Comparison of ENCODE assay signal across 23 mouse cellular contexts in the genomic region with DNA sequence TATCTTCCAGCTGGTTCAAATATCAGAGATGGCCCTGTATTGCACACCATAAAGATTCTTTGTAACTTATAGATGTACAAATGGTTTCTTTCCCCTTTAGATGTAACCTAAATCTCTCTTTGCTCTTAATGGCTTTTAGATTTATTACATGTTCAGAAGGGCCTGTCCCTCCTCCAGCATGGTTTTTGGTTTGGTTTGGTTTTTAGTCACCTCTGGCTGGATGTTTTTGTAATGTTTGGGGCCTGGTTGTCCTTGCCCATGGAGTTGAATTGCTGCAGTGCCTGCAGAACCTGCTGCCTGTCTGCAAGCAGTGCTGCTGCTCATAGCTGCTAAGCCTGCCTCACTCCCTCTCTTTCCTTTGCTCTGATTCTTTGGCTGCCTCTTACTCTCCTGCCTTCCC. TPM values are rescaled to one million over a fixed set of nuclear protein-coding genes. Genes with fewer than 3 reads are reported as not detected.
DNase-seq lines count a peak whose midpoint lies in the region; ATAC-seq and TF ChIP-seq lines count a peak whose summit lies in the region.
"Had no signal": no experiment of that assay in that cellular context is flagged by ENCODE, and none has a peak within 500 bp of the region (broad histone marks: within the 10 kb centered on the region; RNA-seq: fewer than 3 reads in every experiment).

No protein-coding gene starts in this region.

- no peak for ATAC-seq in forebrain, postnatal 0 days
- ATAC-seq in kidney, postnatal 0 days (replicated peaks; ENCODE audit: low FRiP score, low read depth) = no peak
- no peak for ATAC-seq in embryonic facial prominence, embryonic 13.5 days (ENCODE audit: insufficient number of reproducible peaks, insufficient read depth, low FRiP score, low TSS enrichment, low read depth)
- ATAC-seq in limb, embryonic 13.5 days (ENCODE audit: low FRiP score, low read depth) = no peak
- ATAC-seq: CD4-positive, CD25-positive, alpha-beta regulatory T cell, adult 4 months; forebrain, embryonic 15.5 days had no signal

- no peak overlapping the region for H3K4me3 ChIP-seq in forebrain, embryonic 10.5 days
- no peak overlapping the region for H3K4me3 ChIP-seq in forebrain, postnatal 0 days (ENCODE audit: low read depth, low read length)
- no peak overlapping the region for H3K4me3 ChIP-seq in kidney, postnatal 0 days (replicated peaks; ENCODE audit: low read depth, low read length)
- H3K4me3 ChIP-seq in embryonic facial prominence, embryonic 13.5 days = no peak overlapping the region
- no peak overlapping the region for H3K4me3 ChIP-seq in limb, embryonic 13.5 days
- H3K4me3 ChIP-seq: forebrain, embryonic 15.5 days; heart, adult 2 months; liver, embryonic 15.5 days; midbrain, embryonic 10.5 days; stomach, embryonic 15.5 days had no signal

- H3K9me3 ChIP-seq in forebrain, embryonic 10.5 days = no peaks in the 10 kb centered on the region; the same call in 1 of the 2 replicates
- no peaks in the 10 kb centered on the region for H3K9me3 ChIP-seq in forebrain, postnatal 0 days (ENCODE audit: low read length)
- no peaks in the 10 kb centered on the region for H3K9me3 ChIP-seq in kidney, postnatal 0 days (replicated peaks; ENCODE audit: low read length)
- H3K9me3 ChIP-seq in embryonic facial prominence, embryonic 13.5 days = no peaks in the 10 kb centered on the region
- no peaks in the 10 kb centered on the region for H3K9me3 ChIP-seq in limb, embryonic 13.5 days
- H3K9me3 ChIP-seq: forebrain, embryonic 15.5 days; liver, embryonic 15.5 days; midbrain, embryonic 10.5 days; stomach, embryonic 15.5 days had no signal

- no peak for TF ChIP-seq CTCF in forebrain, postnatal 0 days (IDR thresholded peaks at IDR 0.05; ENCODE audit: low read depth)
- no peak for TF ChIP-seq CTCF in kidney, postnatal 0 days (IDR thresholded peaks at IDR 0.05; ENCODE audit: low read depth)

- no peaks in the 10 kb centered on the region for H3K27me3 ChIP-seq in forebrain, embryonic 10.5 days (ENCODE audit: poor library complexity, severe bottlenecking)
- H3K27me3 ChIP-seq in forebrain, postnatal 0 days (ENCODE audit: insufficient read depth, low read length) = no peaks in the 10 kb centered on the region
- H3K27me3 ChIP-seq in kidney, postnatal 0 days (ENCODE audit: insufficient read depth, low read length) = no peaks in the 10 kb centered on the region
- no peaks in the 10 kb centered on the region for H3K27me3 ChIP-seq in embryonic facial prominence, embryonic 13.5 days
- no peaks in the 10 kb centered on the region for H3K27me3 ChIP-seq in limb, embryonic 13.5 days
- H3K27me3 ChIP-seq: forebrain, embryonic 15.5 days; liver, embryonic 15.5 days; stomach, embryonic 15.5 days had no signal

- no peak for DNase-seq in forebrain, embryonic 10.5 days (ENCODE audit: extremely low spot score, low spot score)
- no peak for DNase-seq in forebrain, postnatal 0 days
- DNase-seq in kidney, postnatal 0 days (ENCODE audit: low spot score) = peak; percentile 40
- no peak for DNase-seq in kidney, postnatal 25 days
- DNase-seq in frontal cortex, postnatal 14 days (ENCODE audit: low spot score in 2 of 2) = no peak
- DNase-seq in embryo, embryonic 10 days (ENCODE audit: low spot score) = no peak
- DNase-seq: adrenal gland, adult 2 months; cerebellum, adult 11 months; cerebellum, postnatal 10 days; gastrocnemius, postnatal 25 days; heart, adult 2 months; heart, postnatal 36 days; kidney, adult 2 months; thymus, postnatal 25 days had no signal

- H3K4me2 ChIP-seq in forebrain, postnatal 0 days (ENCODE audit: low read depth) = no peak overlapping the region
- no peak overlapping the region for H3K4me2 ChIP-seq in kidney, postnatal 0 days (ENCODE audit: low read length)
- H3K4me2 ChIP-seq in embryonic facial prominence, embryonic 13.5 days = no peak overlapping the region
- no peak overlapping the region for H3K4me2 ChIP-seq in limb, embryonic 13.5 days (replicated peaks)
- H3K4me2 ChIP-seq: forebrain, embryonic 15.5 days; hindbrain, embryonic 14.5 days; liver, embryonic 15.5 days; stomach, embryonic 15.5 days had no signal

- no peak overlapping the region for H3K9ac ChIP-seq in forebrain, postnatal 0 days
- H3K9ac ChIP-seq in kidney, postnatal 0 days (ENCODE audit: low read depth, low read length) = no peak overlapping the region
- H3K9ac ChIP-seq in embryonic facial prominence, embryonic 13.5 days = peak overlapping the region; percentile 32; the same call in 1 of the 2 replicates
- peak overlapping the region; percentile 39 for H3K9ac ChIP-seq in limb, embryonic 13.5 days
- H3K9ac ChIP-seq: forebrain, embryonic 15.5 days; hindbrain, embryonic 14.5 days; liver, embryonic 15.5 days; stomach, embryonic 15.5 days had no signal

- H3K27ac ChIP-seq in forebrain, embryonic 10.5 days = 0 out of 2 replicates have a peak overlapping the region, but pooled peaks have one; percentile 0
- H3K27ac ChIP-seq in forebrain, postnatal 0 days (ENCODE audit: low read depth, low read length) = no peak overlapping the region
- H3K27ac ChIP-seq in kidney, postnatal 0 days = peak overlapping the region; percentile 31; the same call in 1 of the 2 replicates
- peak overlapping the region; percentile 60 for H3K27ac ChIP-seq in embryonic facial prominence, embryonic 13.5 days
- H3K27ac ChIP-seq in limb, embryonic 13.5 days = peak overlapping the region; percentile 67; the same call in 1 of the 2 replicates
- H3K27ac ChIP-seq: forebrain, embryonic 15.5 days; heart, adult 2 months; hindbrain, embryonic 14.5 days; liver, embryonic 15.5 days; macrophage; midbrain, embryonic 10.5 days; stomach, embryonic 15.5 days had no signal

- peaks cover 36% of the 10 kb centered on the region for H3K36me3 ChIP-seq in forebrain, embryonic 10.5 days (replicated peaks)
- peaks cover 7% of the 10 kb centered on the region; the same call in 1 of the 2 replicates for H3K36me3 ChIP-seq in forebrain, postnatal 0 days (ENCODE audit: insufficient read depth)
- H3K36me3 ChIP-seq in kidney, postnatal 0 days (ENCODE audit: insufficient read depth, low read length) = 0 out of 2 replicates have a peak, but pooled peaks cover 7% of the 10 kb centered on the region
- 0 out of 2 replicates have a peak, but pooled peaks cover 4% of the 10 kb centered on the region for H3K36me3 ChIP-seq in embryonic facial prominence, embryonic 13.5 days
- peaks cover 9% of the 10 kb centered on the region for H3K36me3 ChIP-seq in limb, embryonic 13.5 days
- H3K36me3 ChIP-seq: forebrain, embryonic 15.5 days had no signal

- peaks cover 7% of the 10 kb centered on the region for H3K4me1 ChIP-seq in forebrain, embryonic 10.5 days
- H3K4me1 ChIP-seq in forebrain, postnatal 0 days (ENCODE audit: insufficient read depth) = no peaks in the 10 kb centered on the region
- H3K4me1 ChIP-seq in kidney, postnatal 0 days (replicated peaks; ENCODE audit: insufficient read depth, low read length) = peaks cover 22% of the 10 kb centered on the region
- peaks cover 24% of the 10 kb centered on the region for H3K4me1 ChIP-seq in embryonic facial prominence, embryonic 13.5 days
- peaks cover 38% of the 10 kb centered on the region for H3K4me1 ChIP-seq in limb, embryonic 13.5 days

RNA-seq across cellular contexts. Expression of a gene that starts 20.6 kb away (rescaled TPM):
- polyA plus RNA-seq in forebrain, embryonic 10.5 days (2016; fragmentation: Nextera tagmentation; extraction: Ambion mirVana) = 58.1 and 60.1 TPM in 2 replicates
- total RNA-seq in forebrain, postnatal 0 days (2014; rRNA removed) = 65.6 and 68.4 TPM in 2 replicates
- polyA plus RNA-seq in forebrain, postnatal 0 days (2015; fragmentation: Nextera tagmentation; extraction: Ambion mirVana) = 79.9 and 105 TPM in 2 replicates
- polyA plus RNA-seq in kidney, postnatal 0 days (2015; fragmentation: Nextera tagmentation; extraction: Ambion mirVana) = 107 and 123 TPM in 2 replicates
- 73.9 and 78.8 TPM in 2 replicates for polyA plus RNA-seq in embryonic facial prominence, embryonic 13.5 days (2015; fragmentation: Nextera tagmentation; extraction: Ambion mirVana)
- 87.4 and 89.4 TPM in 2 replicates for polyA plus RNA-seq in limb, embryonic 13.5 days (2015; fragmentation: Nextera tagmentation; extraction: Ambion mirVana)

RNA-seq across cellular contexts. Expression of a gene that starts 21.1 kb away (rescaled TPM):
- polyA plus RNA-seq in forebrain, embryonic 10.5 days (2016; fragmentation: Nextera tagmentation; extraction: Ambion mirVana) = 31.6 and 35.1 TPM in 2 replicates
- total RNA-seq in forebrain, postnatal 0 days (2014; rRNA removed) = 9.7 and 11.5 TPM in 2 replicates
- polyA plus RNA-seq in forebrain, postnatal 0 days (2015; fragmentation: Nextera tagmentation; extraction: Ambion mirVana) = 28.0 and 34.4 TPM in 2 replicates
- polyA plus RNA-seq in kidney, postnatal 0 days (2015; fragmentation: Nextera tagmentation; extraction: Ambion mirVana) = 29.8 and 30.6 TPM in 2 replicates
- polyA plus RNA-seq in embryonic facial prominence, embryonic 13.5 days (2015; fragmentation: Nextera tagmentation; extraction: Ambion mirVana) = 14.9 and 17.7 TPM in 2 replicates
- polyA plus RNA-seq in limb, embryonic 13.5 days (2015; fragmentation: Nextera tagmentation; extraction: Ambion mirVana) = 19.8 and 21.3 TPM in 2 replicates

RNA-seq across cellular contexts. Expression of a gene that starts 51.3 kb away (rescaled TPM):
- 17.2 and 22.5 TPM in 2 replicates for polyA plus RNA-seq in forebrain, embryonic 10.5 days (2016; fragmentation: Nextera tagmentation; extraction: Ambion mirVana)
- total RNA-seq in forebrain, postnatal 0 days (2014; rRNA removed) = 12.3 and 13.0 TPM in 2 replicates
- polyA plus RNA-seq in forebrain, postnatal 0 days (2015; fragmentation: Nextera tagmentation; extraction: Ambion mirVana) = 16.9 and 20.7 TPM in 2 replicates
- polyA plus RNA-seq in kidney, postnatal 0 days (2015; fragmentation: Nextera tagmentation; extraction: Ambion mirVana) = 12.9 and 16.1 TPM in 2 replicates
- polyA plus RNA-seq in embryonic facial prominence, embryonic 13.5 days (2015; fragmentation: Nextera tagmentation; extraction: Ambion mirVana) = 19.7 and 20.3 TPM in 2 replicates
- 20.4 and 21.4 TPM in 2 replicates for polyA plus RNA-seq in limb, embryonic 13.5 days (2015; fragmentation: Nextera tagmentation; extraction: Ambion mirVana)

RNA-seq across cellular contexts. Expression of a gene that starts 51.5 kb away (rescaled TPM):
- polyA plus RNA-seq in forebrain, embryonic 10.5 days (2016; fragmentation: Nextera tagmentation; extraction: Ambion mirVana) = 2.3 and 3.1 TPM in 2 replicates
- 3.8 and 7.7 TPM in 2 replicates for total RNA-seq in forebrain, postnatal 0 days (2014; rRNA removed)
- 2.5 and 2.9 TPM in 2 replicates for polyA plus RNA-seq in forebrain, postnatal 0 days (2015; fragmentation: Nextera tagmentation; extraction: Ambion mirVana)
- polyA plus RNA-seq in kidney, postnatal 0 days (2015; fragmentation: Nextera tagmentation; extraction: Ambion mirVana) = 2.2 and 3.0 TPM in 2 replicates
- polyA plus RNA-seq in embryonic facial prominence, embryonic 13.5 days (2015; fragmentation: Nextera tagmentation; extraction: Ambion mirVana) = 5.4 and 5.5 TPM in 2 replicates
- 5.5 and 5.9 TPM in 2 replicates for polyA plus RNA-seq in limb, embryonic 13.5 days (2015; fragmentation: Nextera tagmentation; extraction: Ambion mirVana)
- polyA plus RNA-seq: macrophage had no signal

Comparison
In these comparisons a context has a peak if more than half of its experiments do, and no peak if none do; other contexts are left out.
1. H3K9ac ChIP-seq: peak in embryonic facial prominence, embryonic 13.5 days (single experiment) and limb, embryonic 13.5 days (single experiment); none in forebrain, postnatal 0 days (single experiment) and kidney, postnatal 0 days (single experiment).